Mouse (Mus musculus) bone marrow macrophage, adult 2 months (primary cell): Measurements from ENCODE around the gene Cldn15. TPM values are rescaled to one million over a fixed set of nuclear protein-coding genes. Genes with fewer than 3 reads are reported as not detected.
A peak's percentile ranks its signal among the peaks of the same experiment; 100 is the strongest.

Experiments used
- H3K27ac ChIP-seq: 2 replicates; pipeline ENCODE4 v1.5.1; 2012; ENCODE audit warnings: low read depth, low read length; ENCODE audit not compliant: insufficient read depth
- H3K4me1 ChIP-seq: 2 replicates; pipeline ENCODE4 v1.6.1; 2012; ENCODE audit warnings: low read length; ENCODE audit not compliant: control insufficient read depth, insufficient read depth
- H3K4me3 ChIP-seq: 2 replicates; pipeline ENCODE4 v1.5.1; 2012; ENCODE audit warnings: mild to moderate bottlenecking, low read length, moderate library complexity; ENCODE audit not compliant: insufficient read depth
- CTCF ChIP-seq: IDR thresholded peaks from 2 replicates; pipeline ENCODE4 v1.5.1; 2012; ENCODE audit warnings: low read depth, mild to moderate bottlenecking, low read length, moderate library complexity
- POLR2A ChIP-seq: IDR thresholded peaks from 2 replicates; pipeline ENCODE4 v1.6.1; 2012; ENCODE audit warnings: mild to moderate bottlenecking, low read depth, low read length, borderline replicate concordance
- polyA plus RNA-seq: library from polyadenylated mRNA; stranded (reverse); fragments of >200 nt; gene quantifications from 2 replicates; pipeline ENCODE4 v1.2.4, GENCODE M21; 2012; ENCODE audit not compliant: missing spikeins, insufficient read depth, insufficient read length

Gene Cldn15
- polyA plus RNA-seq = not detected in 2 replicates

- TF ChIP-seq POLR2A = no peak
- no peak for TF ChIP-seq CTCF
- H3K4me1 ChIP-seq = peaks cover 7% of the 10 kb centered on the region; the same call in 1 of the 2 replicates
- no peak within 1 kb of the TSS for H3K4me3 ChIP-seq
- H3K27ac ChIP-seq = no peak within 1 kb of the TSS
These were observed at the start of gene Cldn15 for GRCm38 (mm10) chr5:136966331-136966730. TSS of gene Cldn15 (plus strand) at chr5:136966616.

DNA sequence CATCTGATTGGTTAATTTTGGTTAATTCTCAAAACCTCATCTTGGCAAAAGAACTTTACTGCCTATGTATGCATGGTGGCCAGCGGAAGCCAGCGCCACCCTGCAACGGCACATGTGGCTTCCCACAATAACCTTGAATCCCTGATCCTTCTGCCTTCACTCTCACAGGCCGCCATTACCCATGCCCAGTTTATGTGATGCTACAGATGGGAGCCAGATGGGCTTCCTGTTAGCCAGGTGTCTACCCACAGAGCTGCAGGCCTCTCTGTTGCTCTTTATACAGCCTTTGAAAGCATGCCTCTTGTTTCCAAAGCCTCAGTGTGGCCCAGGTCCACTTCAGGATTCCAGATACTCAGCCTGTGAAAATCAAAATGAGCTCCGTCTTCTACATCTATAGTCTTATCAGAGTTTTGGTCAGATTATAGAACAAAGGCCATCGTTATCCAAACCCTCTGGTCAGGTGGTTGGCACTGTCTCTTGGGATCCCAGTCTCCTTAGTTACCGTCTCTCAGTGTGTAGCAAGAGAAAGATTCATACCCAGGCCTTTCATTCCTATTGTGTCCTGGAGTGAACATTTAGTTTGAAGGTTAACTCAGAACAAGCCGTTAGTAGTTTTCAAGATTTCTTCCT, 48.7 kb upstream of the Cldn15 start:
- no peaks in the 10 kb centered on the region for H3K4me1 ChIP-seq
- no peak overlapping the region for H3K27ac ChIP-seq
- TF ChIP-seq CTCF (no peak), POLR2A (no peak)

GRCm38 (mm10) chr5:136918655-136919472, 47.6 kb upstream of the Cldn15 start:
- TF ChIP-seq CTCF = no peak
- TF ChIP-seq POLR2A = no peak
- H3K4me1 ChIP-seq = no peaks in the 10 kb centered on the region
- H3K27ac ChIP-seq = no peak overlapping the region; the same call in 1 of the 2 replicates
- H3K4me3 ChIP-seq = peak overlapping the region; percentile 77

More for the DNA sequence above, 48.7 kb upstream of the Cldn15 start:
- H3K4me3 ChIP-seq = no peak overlapping the region

DNA sequence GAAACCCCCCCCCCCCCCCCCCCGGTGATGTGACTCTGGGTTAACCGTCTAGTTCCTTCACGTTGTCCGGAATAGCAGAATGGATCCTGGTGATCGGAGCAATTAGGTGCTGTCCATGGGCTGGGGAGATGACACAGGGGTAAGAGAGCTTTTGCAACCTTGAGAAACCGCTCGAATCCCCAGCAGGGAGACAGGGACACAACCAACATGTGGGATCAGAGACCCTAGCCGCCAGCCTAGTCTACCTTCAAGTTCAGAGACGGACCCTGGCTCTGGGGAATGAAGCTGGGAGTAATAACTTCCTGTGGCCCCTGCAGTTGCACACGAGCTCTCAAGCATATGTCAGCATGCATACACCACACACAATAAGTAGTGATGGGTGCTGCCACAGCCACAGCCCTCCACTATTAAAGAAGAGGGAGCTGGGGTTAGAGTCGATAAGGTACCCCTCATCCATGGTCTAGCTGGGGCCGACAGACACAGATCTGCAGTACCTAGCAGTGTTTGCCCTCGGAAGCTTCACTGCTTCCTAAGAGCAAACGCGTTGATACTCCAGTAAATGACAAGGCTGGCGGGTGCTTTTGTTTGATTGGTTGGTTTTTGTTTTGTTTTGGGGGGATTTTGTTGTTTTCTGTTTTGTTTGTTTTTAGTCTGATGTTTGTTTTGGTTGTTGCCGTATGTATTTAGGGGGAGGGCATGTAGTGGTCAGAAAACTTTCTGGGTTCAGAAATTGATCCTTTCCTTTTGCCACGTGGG, 46.7 kb upstream of the Cldn15 start:
- H3K4me3 ChIP-seq = peak overlapping the region; percentile 77
- TF ChIP-seq CTCF = no peak
- no peak for TF ChIP-seq POLR2A

GRCm38 (mm10) chr5:136922830-136923229, 43.6 kb upstream of the Cldn15 start:
- no peak for TF ChIP-seq CTCF
- no peak for TF ChIP-seq POLR2A
- no peak overlapping the region for H3K4me3 ChIP-seq
- no peak overlapping the region for H3K27ac ChIP-seq
- no peaks in the 10 kb centered on the region for H3K4me1 ChIP-seq

More for the DNA sequence above, 46.7 kb upstream of the Cldn15 start:
- Histone ChIP-seq H3K4me1 (no peaks in the 10 kb centered on the region), H3K27ac (no peak overlapping the region)

DNA sequence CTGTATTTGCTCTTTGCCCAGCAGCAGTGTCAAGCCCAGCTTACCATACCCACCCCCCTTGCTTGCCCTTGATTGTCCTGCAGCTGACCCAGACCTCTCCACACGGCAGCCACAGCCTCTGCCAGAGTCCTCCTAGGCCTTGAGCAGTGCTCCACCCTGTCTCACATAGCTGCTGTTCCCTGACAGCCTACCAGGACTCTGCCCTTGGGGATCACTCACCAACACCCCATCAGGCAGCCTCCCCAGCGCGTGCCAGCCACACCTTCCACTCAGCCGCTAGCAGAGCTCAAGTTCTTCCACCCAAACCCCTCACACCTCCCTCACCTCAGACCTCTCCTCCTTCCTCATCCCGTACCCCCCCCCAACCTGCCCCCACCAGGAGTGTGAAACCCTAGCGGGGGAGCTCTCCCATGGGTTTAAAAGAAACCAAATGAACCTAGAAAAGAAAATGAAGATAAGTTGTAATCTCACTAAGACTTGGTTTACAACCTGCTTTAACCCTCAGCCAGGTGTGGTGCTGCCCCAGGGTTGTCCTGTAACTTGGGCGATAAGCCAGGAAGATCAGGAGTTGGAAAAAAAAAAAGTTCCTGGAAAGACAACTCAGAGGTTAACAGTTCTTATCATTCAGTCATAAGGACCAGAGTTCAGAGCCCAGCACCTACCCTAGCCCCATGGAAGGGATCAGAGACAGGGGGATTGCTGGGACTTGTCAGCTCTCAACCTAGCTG, 42.5 kb upstream of the Cldn15 start:
- no peak for TF ChIP-seq CTCF
- no peak for TF ChIP-seq POLR2A
- no peaks in the 10 kb centered on the region for H3K4me1 ChIP-seq
- no peak overlapping the region for H3K27ac ChIP-seq
- no peak overlapping the region for H3K4me3 ChIP-seq

- Histone ChIP-seq H3K4me1 (no peaks in the 10 kb centered on the region), H3K27ac (no peak overlapping the region), H3K4me3 (no peak overlapping the region)
- peak; percentile 88 for TF ChIP-seq CTCF
- TF ChIP-seq POLR2A = no peak
These were observed 37.3 kb upstream of the Cldn15 start for GRCm38 (mm10) chr5:136929073-136929472.

GRCm38 (mm10) chr5:136931896-136932295, 34.5 kb upstream of the Cldn15 start:
- Histone ChIP-seq H3K27ac (no peak overlapping the region), H3K4me3 (no peak overlapping the region), H3K4me1 (no peaks in the 10 kb centered on the region)
- TF ChIP-seq POLR2A (no peak), CTCF (no peak)

DNA sequence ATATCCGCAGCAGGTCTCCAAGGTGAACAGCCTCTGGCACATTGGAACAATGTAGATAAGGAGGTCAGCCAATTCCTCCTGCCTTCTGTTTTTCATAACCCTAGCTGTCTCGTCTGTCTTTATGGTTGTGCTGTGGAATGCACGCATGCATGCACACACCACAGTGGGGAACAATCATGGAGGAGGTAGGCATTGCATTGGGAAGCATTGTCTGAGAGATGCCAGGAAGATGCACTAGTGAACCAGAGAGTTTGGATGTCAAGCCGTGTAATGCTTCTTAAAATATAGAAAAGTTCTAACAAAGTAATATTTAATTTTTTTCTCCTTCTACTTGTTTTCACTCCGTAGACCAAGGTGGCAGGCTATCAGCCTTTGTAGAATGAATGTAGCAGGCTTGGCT, 33.5 kb upstream of the Cldn15 start:
- TF ChIP-seq CTCF (no peak), POLR2A (no peak)
- Histone ChIP-seq H3K4me3 (no peak overlapping the region), H3K27ac (no peak overlapping the region), H3K4me1 (no peaks in the 10 kb centered on the region)
